20 mouse cellular contexts compared by ENCODE assay signal in the genomic region with DNA sequence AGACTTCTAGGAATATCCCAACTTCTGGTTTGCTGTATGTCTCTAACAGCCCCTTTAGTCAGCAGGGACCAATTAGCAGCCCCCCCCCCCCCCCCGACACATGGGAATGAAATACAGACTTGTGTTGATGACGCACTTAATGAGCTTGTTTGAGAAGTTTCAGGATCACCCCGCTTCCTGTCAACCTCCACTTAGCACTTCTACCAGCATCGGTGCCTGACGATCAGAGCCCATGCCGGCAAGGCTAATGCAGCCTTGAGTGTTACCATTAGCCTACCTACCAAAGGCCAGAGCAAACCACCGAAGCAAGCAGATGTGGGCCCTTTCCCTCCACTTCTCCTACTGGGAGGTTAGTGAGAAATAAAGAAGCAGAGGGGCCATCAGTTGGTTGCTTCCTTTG.
DNase-seq lines count a peak whose midpoint lies in the region; ATAC-seq lines count a peak whose summit lies in the region.
"Had no signal": no experiment of that assay in that cellular context is flagged by ENCODE, and none has a peak within 500 bp of the region (broad histone marks: within the 10 kb centered on the region; RNA-seq: fewer than 3 reads in every experiment).

No protein-coding gene starts in this region.

- no peaks in the 10 kb centered on the region for H3K36me3 ChIP-seq in heart, embryonic 12.5 days
- H3K36me3 ChIP-seq in heart, embryonic 16.5 days (ENCODE audit: control insufficient read depth, insufficient read depth) = no peaks in the 10 kb centered on the region
- no peaks in the 10 kb centered on the region for H3K36me3 ChIP-seq in embryonic facial prominence, embryonic 10.5 days (replicated peaks)
- no peaks in the 10 kb centered on the region for H3K36me3 ChIP-seq in limb, embryonic 10.5 days
- H3K36me3 ChIP-seq: hindbrain, embryonic 15.5 days had no signal

- no peak overlapping the region for H3K9ac ChIP-seq in heart, embryonic 12.5 days
- H3K9ac ChIP-seq in heart, embryonic 16.5 days (ENCODE audit: low read length) = no peak overlapping the region
- H3K9ac ChIP-seq: forebrain, embryonic 13.5 days; forebrain, postnatal 0 days; hindbrain, embryonic 15.5 days had no signal

- H3K4me2 ChIP-seq in heart, embryonic 12.5 days = peak overlapping the region; percentile 40
- peak overlapping the region; percentile 40 for H3K4me2 ChIP-seq in heart, embryonic 16.5 days (ENCODE audit: low read depth, low read length)
- H3K4me2 ChIP-seq: forebrain, embryonic 13.5 days; hindbrain, embryonic 15.5 days had no signal

- no peaks in the 10 kb centered on the region for H3K9me3 ChIP-seq in heart, embryonic 12.5 days (replicated peaks)
- H3K9me3 ChIP-seq in heart, embryonic 16.5 days (replicated peaks; ENCODE audit: control insufficient read depth, low read length) = no peaks in the 10 kb centered on the region
- no peaks in the 10 kb centered on the region for H3K9me3 ChIP-seq in embryonic facial prominence, embryonic 10.5 days
- no peaks in the 10 kb centered on the region for H3K9me3 ChIP-seq in limb, embryonic 10.5 days (replicated peaks)
- H3K9me3 ChIP-seq: forebrain, embryonic 13.5 days; hindbrain, embryonic 15.5 days had no signal

- intact Hi-C loops in heart, postnatal 25 days (cut with DNase I) = no loop called here

- H3K27ac ChIP-seq in heart, embryonic 12.5 days (ENCODE audit: poor library complexity, severe bottlenecking) = no peak overlapping the region
- no peak overlapping the region for H3K27ac ChIP-seq in heart, embryonic 16.5 days (ENCODE audit: low read length)
- H3K27ac ChIP-seq in embryonic facial prominence, embryonic 10.5 days (replicated peaks) = no peak overlapping the region
- 0 out of 2 replicates have a peak overlapping the region, but pooled peaks have one; percentile 47 for H3K27ac ChIP-seq in limb, embryonic 10.5 days
- H3K27ac ChIP-seq: forebrain, embryonic 13.5 days; hindbrain, embryonic 15.5 days had no signal

- WGBS in heart, embryonic 12.5 days = 20% methylated on average over 7 of the region's 7 CpGs
- WGBS in heart, embryonic 16.5 days = 26% methylated on average over 7 of the region's 7 CpGs
- WGBS in embryonic facial prominence, embryonic 10.5 days = 55% methylated on average over 7 of the region's 7 CpGs
- 16% methylated on average over 7 of the region's 7 CpGs for WGBS in limb, embryonic 10.5 days

- H3K27me3 ChIP-seq in heart, embryonic 12.5 days (replicated peaks) = no peaks in the 10 kb centered on the region
- H3K27me3 ChIP-seq in heart, embryonic 16.5 days (ENCODE audit: control insufficient read depth, insufficient read depth, low read length) = no peaks in the 10 kb centered on the region
- no peaks in the 10 kb centered on the region for H3K27me3 ChIP-seq in embryonic facial prominence, embryonic 10.5 days (replicated peaks; ENCODE audit: low read depth, poor library complexity, severe bottlenecking)
- H3K27me3 ChIP-seq in limb, embryonic 10.5 days (ENCODE audit: low read depth, poor library complexity, severe bottlenecking) = no peaks in the 10 kb centered on the region
- H3K27me3 ChIP-seq: CH12.LX; forebrain, embryonic 13.5 days; hindbrain, embryonic 15.5 days; Patski had no signal

- DNase-seq in heart, postnatal 25 days (ENCODE audit: low spot score) = no peak
- DNase-seq in heart, adult 11 months = no peak
- peak; percentile 26 for DNase-seq in embryonic facial prominence, embryonic 10.5 days (ENCODE audit: low spot score)
- peak; percentile 52 for DNase-seq in limb, embryonic 10.5 days (ENCODE audit: low spot score)
- no peak for DNase-seq in liver
- DNase-seq: adrenal gland, adult 2 months; adrenal gland, postnatal 25 days; cerebellum, adult 18-20 months; cerebellum, adult 9-11 months; cerebellum, postnatal 36 days; forebrain, postnatal 0 days; gastrocnemius, postnatal 36 days; kidney, adult 2 months had no signal

- H3K4me3 ChIP-seq in heart, embryonic 12.5 days = no peak overlapping the region
- H3K4me3 ChIP-seq in heart, embryonic 16.5 days (ENCODE audit: low read length) = no peak overlapping the region
- no peak overlapping the region for H3K4me3 ChIP-seq in embryonic facial prominence, embryonic 10.5 days
- no peak overlapping the region for H3K4me3 ChIP-seq in limb, embryonic 10.5 days
- H3K4me3 ChIP-seq: forebrain, embryonic 13.5 days; hindbrain, embryonic 15.5 days had no signal

- no peak for ATAC-seq in heart, embryonic 12.5 days (ENCODE audit: insufficient number of reproducible peaks, low FRiP score)
- no peak for ATAC-seq in heart, embryonic 16.5 days (replicated peaks; ENCODE audit: extremely low read depth, insufficient read depth, low FRiP score)
- ATAC-seq: forebrain, embryonic 13.5 days; forebrain, postnatal 0 days; intestine, embryonic 16.5 days; Patski had no signal

- H3K4me1 ChIP-seq in heart, embryonic 12.5 days (replicated peaks) = peaks cover 32% of the 10 kb centered on the region
- H3K4me1 ChIP-seq in heart, embryonic 16.5 days (ENCODE audit: control insufficient read depth, insufficient read depth, low read length) = peaks cover 4% of the 10 kb centered on the region; the same call in 1 of the 2 replicates
- H3K4me1 ChIP-seq in embryonic facial prominence, embryonic 10.5 days = peaks cover 33% of the 10 kb centered on the region
- H3K4me1 ChIP-seq in limb, embryonic 10.5 days = peaks cover 32% of the 10 kb centered on the region
- H3K4me1 ChIP-seq: hindbrain, embryonic 15.5 days had no signal

Comparison
In these comparisons a context has a peak if more than half of its experiments do, and no peak if none do; other contexts are left out.
1. DNase-seq: peak in embryonic facial prominence, embryonic 10.5 days (single experiment) and limb, embryonic 10.5 days (single experiment); none in heart, postnatal 25 days (single experiment), heart, adult 11 months (single experiment) and liver (single experiment).